ENCODE assay signal across 26 mouse cellular contexts in genomic region chr19:42699426-42699825, GRCm38 (mm10). TPM values are rescaled to one million over a fixed set of nuclear protein-coding genes. Genes with fewer than 3 reads are reported as not detected.
DNase-seq lines count a peak whose midpoint lies in the region; ATAC-seq lines count a peak whose summit lies in the region.
"Had no signal": no experiment of that assay in that cellular context is flagged by ENCODE, and none has a peak within 500 bp of the region (broad histone marks: within the 10 kb centered on the region; RNA-seq: fewer than 3 reads in every experiment).

No protein-coding gene starts in this region.

- H3K27ac ChIP-seq in forebrain, embryonic 16.5 days (ENCODE audit: low read length) = peak overlapping the region; percentile 57
- no peak overlapping the region for H3K27ac ChIP-seq in forebrain, embryonic 14.5 days (ENCODE audit: low read depth, low read length)
- H3K27ac ChIP-seq: embryonic facial prominence, embryonic 12.5 days; hindbrain, embryonic 15.5 days; left cerebral cortex, adult 2 months; liver, embryonic 12.5 days; macrophage; neural tube, embryonic 15.5 days had no signal

- H3K4me1 ChIP-seq in forebrain, embryonic 16.5 days (replicated peaks; ENCODE audit: control insufficient read depth, insufficient read depth, low read length) = no peaks in the 10 kb centered on the region
- no peaks in the 10 kb centered on the region for H3K4me1 ChIP-seq in forebrain, embryonic 14.5 days (ENCODE audit: control insufficient read depth, insufficient read depth, low read length)
- H3K4me1 ChIP-seq: embryonic facial prominence, embryonic 12.5 days had no signal

- no peaks in the 10 kb centered on the region for H3K27me3 ChIP-seq in forebrain, embryonic 16.5 days (replicated peaks; ENCODE audit: control insufficient read depth, insufficient read depth, low read length)
- no peaks in the 10 kb centered on the region for H3K27me3 ChIP-seq in forebrain, embryonic 14.5 days (replicated peaks; ENCODE audit: control insufficient read depth, insufficient read depth, low read length)
- H3K27me3 ChIP-seq: embryonic facial prominence, embryonic 12.5 days; hindbrain, embryonic 15.5 days; liver, embryonic 12.5 days had no signal

- H3K9ac ChIP-seq in forebrain, embryonic 16.5 days (replicated peaks; ENCODE audit: low read depth, low read length) = no peak overlapping the region
- no peak overlapping the region for H3K9ac ChIP-seq in forebrain, embryonic 14.5 days (ENCODE audit: low read length)
- H3K9ac ChIP-seq: embryonic facial prominence, embryonic 12.5 days; hindbrain, embryonic 15.5 days; liver, embryonic 12.5 days; liver, postnatal 0 days; neural tube, embryonic 15.5 days had no signal

- WGBS in forebrain, embryonic 16.5 days = 85% methylated on average over 7 of the region's 10 CpGs
- 90% methylated on average over 6 of the region's 10 CpGs for WGBS in forebrain, embryonic 14.5 days

- ATAC-seq in forebrain, embryonic 16.5 days = no peak
- ATAC-seq in forebrain, embryonic 14.5 days = no peak
- ATAC-seq in erythroblast, adult 5-6 weeks (replicated peaks; ENCODE audit: low FRiP score, poor library complexity, severe bottlenecking) = no peak
- ATAC-seq: inflammation-experienced regulatory T-cells, adult 6 months; liver, embryonic 12.5 days; liver, postnatal 0 days; lung, postnatal 0 days had no signal

- no peak overlapping the region for H3K4me2 ChIP-seq in forebrain, embryonic 16.5 days (ENCODE audit: low read length)
- H3K4me2 ChIP-seq in forebrain, embryonic 14.5 days (ENCODE audit: low read length) = no peak overlapping the region
- H3K4me2 ChIP-seq: embryonic facial prominence, embryonic 12.5 days; hindbrain, embryonic 15.5 days; liver, embryonic 12.5 days; neural tube, embryonic 15.5 days had no signal

- H3K4me3 ChIP-seq in forebrain, embryonic 16.5 days (replicated peaks; ENCODE audit: low read length) = no peak overlapping the region
- no peak overlapping the region for H3K4me3 ChIP-seq in forebrain, embryonic 14.5 days (ENCODE audit: low read depth, low read length)
- H3K4me3 ChIP-seq: embryonic facial prominence, embryonic 12.5 days; hindbrain, embryonic 10.5 days; hindbrain, embryonic 15.5 days; left cerebral cortex, adult 2 months; liver, embryonic 12.5 days; neural tube, embryonic 15.5 days had no signal

- no peak for DNase-seq in forebrain, embryonic 14.5 days (ENCODE audit: low spot score)
- peak; percentile 17 to 36 for DNase-seq in cerebellum, adult 18-20 months
- peak; percentile 68 to 69 for DNase-seq in cerebellum, postnatal 10 days
- DNase-seq in gonadal fat pad, adult 2 months (ENCODE audit: low read depth) = peak; percentile 2
- DNase-seq in neural tube, embryonic 10.5 days (ENCODE audit: extremely low spot score, low spot score) = no peak
- no peak for DNase-seq in kidney, postnatal 25 days
- DNase-seq: adrenal gland, adult 2 months; embryo, embryonic 11 days; heart, postnatal 14 days; kidney, adult 11 months; kidney, postnatal 14 days; liver, postnatal 0 days; retina, postnatal 1 day; right cerebral cortex, postnatal 14 days; thymus, postnatal 14 days had no signal

- peaks cover 5% of the 10 kb centered on the region; the same call in 1 of the 2 replicates for H3K9me3 ChIP-seq in forebrain, embryonic 16.5 days (ENCODE audit: control insufficient read depth, low read length)
- no peaks in the 10 kb centered on the region for H3K9me3 ChIP-seq in forebrain, embryonic 14.5 days (replicated peaks; ENCODE audit: control insufficient read depth, low read length)
- H3K9me3 ChIP-seq: embryonic facial prominence, embryonic 12.5 days; hindbrain, embryonic 10.5 days; hindbrain, embryonic 15.5 days; liver, embryonic 12.5 days; neural tube, embryonic 15.5 days had no signal

- H3K36me3 ChIP-seq in forebrain, embryonic 16.5 days (ENCODE audit: control insufficient read depth, insufficient read depth) = no peaks in the 10 kb centered on the region
- no peaks in the 10 kb centered on the region for H3K36me3 ChIP-seq in forebrain, embryonic 14.5 days (ENCODE audit: control insufficient read depth, insufficient read depth, low read length)
- H3K36me3 ChIP-seq: embryonic facial prominence, embryonic 12.5 days; hindbrain, embryonic 10.5 days; hindbrain, embryonic 15.5 days; liver, embryonic 12.5 days; neural tube, embryonic 15.5 days had no signal

RNA-seq across cellular contexts. Expression of gene Pyroxd2, which starts 53.1 kb away (rescaled TPM):
- polyA plus RNA-seq in forebrain, embryonic 16.5 days (2015; fragmentation: Nextera tagmentation; extraction: Ambion mirVana) = 1.5 and 1.7 TPM in 2 replicates
- 1.3 and 1.7 TPM in 2 replicates for polyA plus RNA-seq in forebrain, embryonic 14.5 days (2014; fragmentation: Nextera tagmentation; extraction: Ambion mirVana)
- 30.1 and 31.8 TPM in 2 replicates for polyA plus RNA-seq in gonadal fat pad, adult 2 months (2012; rRNA removed)
- 1.9 TPM in 1 of 2 replicates, not detected in the other for total RNA-seq in erythroblast, adult 5-6 weeks (2015; ENCODE audit: low replicate concordance)
- total RNA-seq in erythroblast, adult 5-6 weeks (2017; ENCODE audit: low replicate concordance) = 0.17 and 1.5 TPM in 2 replicates

Comparison
In these comparisons a context has a peak if more than half of its experiments do, and no peak if none do; other contexts are left out.
1. DNase-seq: peak in cerebellum, adult 18-20 months (2 of 2), cerebellum, postnatal 10 days (2 of 2) and gonadal fat pad, adult 2 months (single experiment); none in forebrain, embryonic 14.5 days (single experiment), neural tube, embryonic 10.5 days (single experiment) and kidney, postnatal 25 days (0 of 2).
2. RNA of gene Pyroxd2, which starts 53.1 kb away (polyA plus RNA-seq): 30.1 to 31.8 TPM in gonadal fat pad, adult 2 months; 1.3 to 1.7 TPM in forebrain, embryonic 14.5 days and 1.5 to 1.7 TPM in forebrain, embryonic 16.5 days; every median in the first group is over 10 times any median in the second.